Mouse (Mus musculus): ENCODE measurements around the gene Arid3b.

GRCm38 (mm10) chr9:57770836-57771235 is 65.8 kb downstream of the Arid3b start:
- TF ChIP-seq POLR2A (IDR thresholded peaks at IDR 0.05; ENCODE audit: insufficient read depth, low read length): no peak
- TF ChIP-seq CTCF (IDR thresholded peaks at IDR 0.05; ENCODE audit: low read depth, low read length): no peak

All from ES-Bruce4 (cell line).